Mouse (Mus musculus) heart, embryonic 16.5 days (tissue): ENCODE results near the gene Ctnnbip1. TPM values are rescaled to one million over a fixed set of nuclear protein-coding genes. Genes with fewer than 3 reads are reported as not detected.
A peak's percentile ranks its signal among the peaks of the same experiment; 100 is the strongest.

Experiments used
- ATAC-seq: fragments of 200-750 bp; cut with Nextera tagmentation; replicated peaks from 2 replicates; pipeline ENCODE4 v1.8.0; 2017; ENCODE audit warnings: moderate number of reproducible peaks; ENCODE audit not compliant: insufficient read depth, low FRiP score; ENCODE audit errors: extremely low read depth
- H3K27ac ChIP-seq: fragments of 300-500 bp; sonication (generic); 2 replicates; pipeline ENCODE4 v1.5.1; 2014; ENCODE audit warnings: mild to moderate bottlenecking, low read length, control low read depth, moderate library complexity
- H3K27me3 ChIP-seq: fragments of 300-500 bp; sonication (generic); 2 replicates; pipeline ENCODE4 v1.6.1; 2014; ENCODE audit warnings: low read length, mixed read lengths; ENCODE audit not compliant: control insufficient read depth, insufficient read depth
- H3K36me3 ChIP-seq: fragments of 300-500 bp; sonication (generic); 2 replicates; pipeline ENCODE4 v1.6.1; 2014; ENCODE audit not compliant: control insufficient read depth, insufficient read depth
- H3K4me1 ChIP-seq: fragments of 300-500 bp; sonication (generic); 2 replicates; pipeline ENCODE4 v1.6.1; 2014; ENCODE audit warnings: low read length, mixed read lengths; ENCODE audit not compliant: control insufficient read depth, insufficient read depth
- H3K4me2 ChIP-seq: fragments of 300-500 bp; sonication (generic); 2 replicates; pipeline ENCODE4 v1.6.1; 2014; ENCODE audit warnings: low read depth, mild to moderate bottlenecking, control low read depth, low read length
- H3K4me3 ChIP-seq: fragments of 300-500 bp; sonication (generic); 2 replicates; pipeline ENCODE4 v1.5.1; 2014; ENCODE audit warnings: mild to moderate bottlenecking, control low read depth, low read length
- H3K9ac ChIP-seq: fragments of 300-500 bp; sonication (generic); 2 replicates; pipeline ENCODE4 v1.6.1; 2014; ENCODE audit warnings: low read length, control low read depth
- H3K9me3 ChIP-seq: fragments of 300-500 bp; sonication (generic); replicated peaks from 2 replicates; pipeline ENCODE4 v1.6.1; 2016; ENCODE audit warnings: low read length; ENCODE audit not compliant: control insufficient read depth
- WGBS: fragments of 180-500 bp; shearing (Covaris S2); extraction: QIAGEN DNeasy Blood & Tissue Kit; methylation state at CpG from one replicate; pipeline ENCODE4 v1.1.7; 2014; 5-methylcytosine and 5-hydroxymethylcytosine counted together
- polyA plus RNA-seq: library from polyadenylated mRNA; unstranded; fragments of >200 nt; fragmentation: Nextera tagmentation; extraction: Ambion mirVana; gene quantifications from 2 replicates; pipeline ENCODE4 v1.2.1, GENCODE M21; 2015

The Ctnnbip1 gene
- polyA plus RNA-seq, 1 experiment from 2014 or later, result 28.7 TPM

DNA sequence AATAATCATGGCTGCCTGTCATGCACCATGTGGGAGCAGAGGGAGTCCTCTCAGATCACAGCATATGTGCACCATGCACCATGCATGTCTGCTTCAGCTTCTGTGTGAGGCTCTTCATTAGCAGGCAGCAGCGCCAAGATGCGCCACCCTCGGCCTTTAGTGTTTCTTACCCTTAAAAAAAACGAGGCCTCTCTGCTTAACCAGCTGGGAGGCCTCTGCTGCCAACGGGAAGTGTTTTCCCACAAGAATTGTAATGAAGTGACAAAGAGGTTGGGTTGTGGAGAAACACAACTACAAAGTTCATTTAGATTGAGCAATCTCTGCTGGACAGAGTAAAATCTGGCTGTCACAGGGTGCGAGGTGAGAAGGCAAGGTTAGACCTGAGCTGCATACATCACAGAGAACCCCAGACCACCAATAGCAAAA, 6.8 kb upstream of the Ctnnbip1 start:
- 49% methylated on average over 6 of the region's 6 CpGs for WGBS
- Histone ChIP-seq H3K4me3 (no peak overlapping the region), H3K4me1 (no peaks in the 10 kb centered on the region), H3K4me2 (no peak overlapping the region), H3K9ac (no peak overlapping the region), H3K27ac (no peak overlapping the region), H3K27me3 (no peaks in the 10 kb centered on the region), H3K36me3 (no peaks in the 10 kb centered on the region), H3K9me3 (no peaks in the 10 kb centered on the region)
- no peak for ATAC-seq

DNA sequence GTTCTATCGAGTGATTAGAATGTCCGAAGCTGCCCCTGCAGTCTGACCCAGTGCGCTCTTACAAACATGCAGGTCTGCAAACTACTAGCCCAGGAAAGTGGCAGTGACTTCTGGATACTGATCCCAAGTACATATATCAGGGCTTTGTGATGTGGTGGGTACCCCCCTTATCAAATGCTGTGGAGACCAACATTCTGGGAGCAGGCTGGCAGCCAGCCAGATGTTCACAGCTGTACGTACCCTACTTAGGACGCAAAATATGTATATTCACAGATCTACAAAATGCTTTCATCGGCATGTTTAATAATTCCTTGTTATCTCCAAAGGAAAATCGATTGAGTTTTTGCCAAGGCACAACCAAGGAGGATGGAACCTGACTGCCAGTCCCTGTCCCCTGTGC, 6.0 kb upstream of the Ctnnbip1 start:
- 69% methylated on average over 7 of the region's 7 CpGs for WGBS
- no peaks in the 10 kb centered on the region for H3K27me3 ChIP-seq
- no peaks in the 10 kb centered on the region; the same call in 1 of the 2 replicates for H3K9me3 ChIP-seq
- H3K27ac ChIP-seq, result no peak overlapping the region
- no peak for ATAC-seq
- H3K36me3 ChIP-seq, result no peaks in the 10 kb centered on the region
- no peak overlapping the region for H3K9ac ChIP-seq
- no peak overlapping the region for H3K4me3 ChIP-seq
- H3K4me1 ChIP-seq, result no peaks in the 10 kb centered on the region
- no peak overlapping the region for H3K4me2 ChIP-seq

DNA sequence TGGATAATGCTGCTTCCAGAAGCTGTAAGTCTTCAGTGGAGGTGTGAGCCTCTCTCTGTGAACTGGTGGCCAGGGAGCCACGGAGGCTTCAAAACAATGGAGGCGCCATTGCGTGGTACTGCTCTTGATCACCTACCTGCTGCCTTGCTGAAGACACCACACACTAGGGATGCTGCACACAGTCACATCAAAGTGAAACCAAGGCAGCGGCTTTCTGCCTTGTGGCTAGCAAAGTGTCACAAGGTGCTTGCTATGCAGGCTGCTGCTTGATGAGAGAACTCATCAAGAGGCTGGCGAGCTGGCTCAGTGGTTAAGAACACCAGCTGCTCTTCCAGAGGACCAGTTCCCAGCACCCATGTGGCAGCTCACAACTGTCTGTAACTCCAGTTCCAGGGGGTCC, 2.3 kb upstream of the Ctnnbip1 start:
- Histone ChIP-seq H3K27ac (no peak overlapping the region), H3K4me3 (no peak overlapping the region), H3K4me1 (peaks cover 7% of the 10 kb centered on the region; the same call in 1 of the 2 replicates), H3K9ac (no peak overlapping the region), H3K9me3 (no peaks in the 10 kb centered on the region; the same call in 1 of the 2 replicates), H3K36me3 (no peaks in the 10 kb centered on the region), H3K27me3 (no peaks in the 10 kb centered on the region), H3K4me2 (no peak overlapping the region)
- 89% methylated on average over 5 of the region's 5 CpGs for WGBS
- ATAC-seq, result no peak

DNA sequence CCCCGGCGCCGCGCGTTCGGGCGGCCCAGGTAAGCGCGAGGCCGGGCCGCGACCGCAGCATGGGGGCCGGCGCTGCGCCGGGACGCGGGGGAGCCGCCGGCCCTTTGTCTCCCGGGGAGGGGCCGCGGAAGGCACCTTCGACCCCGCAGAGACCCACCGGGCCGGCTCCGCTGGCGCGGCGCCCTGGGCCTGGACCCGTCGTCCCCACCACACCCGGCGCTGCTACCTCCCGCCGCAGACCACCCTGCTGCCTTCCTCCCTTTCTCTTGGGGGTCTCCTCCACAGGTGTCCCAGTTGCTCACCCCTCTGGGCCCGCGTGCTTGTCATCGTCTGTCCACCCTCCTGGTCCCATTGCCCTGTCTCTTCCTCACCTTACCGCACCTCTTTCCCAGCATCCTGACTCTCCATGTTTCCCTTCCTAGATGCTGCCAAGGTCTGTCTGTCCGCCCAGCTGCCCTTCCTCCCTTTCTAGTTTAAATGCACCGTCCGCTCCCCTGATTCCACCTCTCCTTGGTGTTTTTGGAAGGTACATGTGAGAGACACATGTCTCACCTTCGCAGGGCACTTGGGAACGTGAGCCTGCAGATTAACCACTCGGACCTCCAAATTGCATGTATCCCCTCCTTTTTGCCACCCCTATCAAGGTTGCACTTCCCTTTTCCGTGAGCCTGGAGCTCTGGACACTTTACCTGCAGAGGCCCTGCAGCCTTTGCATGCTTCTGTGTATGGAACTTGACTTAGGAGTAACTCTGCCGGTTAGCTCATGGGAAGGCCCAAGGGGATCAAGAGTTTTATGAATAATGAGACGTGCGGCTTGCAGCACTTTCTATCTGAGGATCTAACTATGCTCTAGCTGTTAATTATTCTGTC, 550 bp downstream of the Ctnnbip1 start:
- Histone ChIP-seq H3K27me3 (no peaks in the 10 kb centered on the region), H3K27ac (peak overlapping the region; percentile 44; the same call in 1 of the 2 replicates), H3K4me1 (peaks cover 7% of the 10 kb centered on the region; the same call in 1 of the 2 replicates), H3K36me3 (no peaks in the 10 kb centered on the region), H3K9ac (peak overlapping the region; percentile 90), H3K4me2 (peak overlapping the region; percentile 89), H3K9me3 (no peaks in the 10 kb centered on the region; the same call in 1 of the 2 replicates), H3K4me3 (peak overlapping the region; percentile 81)
- WGBS, result 4% methylated on average over 51 of the region's 52 CpGs
- no peak for ATAC-seq

DNA sequence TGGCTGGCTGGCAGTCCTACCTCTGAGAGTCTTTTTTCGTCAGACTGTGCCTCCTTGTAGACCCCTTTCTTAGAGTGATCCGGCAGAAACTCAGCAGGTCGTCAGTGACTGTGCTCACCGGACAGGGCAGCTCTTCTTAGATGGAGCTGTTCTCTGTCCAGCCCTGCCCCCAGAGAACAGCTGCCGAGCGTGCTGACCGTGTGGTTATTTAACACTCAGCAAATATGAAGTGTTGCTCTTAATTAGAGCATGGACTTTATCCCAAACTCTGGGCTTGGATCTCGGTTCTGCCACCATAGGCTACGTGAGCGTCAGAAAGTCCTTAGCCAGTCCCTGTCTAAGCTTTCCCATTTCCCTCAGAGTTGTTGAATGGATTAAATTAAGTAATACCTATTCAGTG, 3.2 kb downstream of the Ctnnbip1 start:
- ATAC-seq, result no peak
- Histone ChIP-seq H3K27ac (no peak overlapping the region), H3K4me3 (no peak overlapping the region), H3K9ac (no peak overlapping the region), H3K4me2 (no peak overlapping the region), H3K27me3 (no peaks in the 10 kb centered on the region), H3K9me3 (no peaks in the 10 kb centered on the region; the same call in 1 of the 2 replicates), H3K36me3 (no peaks in the 10 kb centered on the region), H3K4me1 (peaks cover 20% of the 10 kb centered on the region)
- WGBS, result 64% methylated on average over 10 of the region's 10 CpGs

DNA sequence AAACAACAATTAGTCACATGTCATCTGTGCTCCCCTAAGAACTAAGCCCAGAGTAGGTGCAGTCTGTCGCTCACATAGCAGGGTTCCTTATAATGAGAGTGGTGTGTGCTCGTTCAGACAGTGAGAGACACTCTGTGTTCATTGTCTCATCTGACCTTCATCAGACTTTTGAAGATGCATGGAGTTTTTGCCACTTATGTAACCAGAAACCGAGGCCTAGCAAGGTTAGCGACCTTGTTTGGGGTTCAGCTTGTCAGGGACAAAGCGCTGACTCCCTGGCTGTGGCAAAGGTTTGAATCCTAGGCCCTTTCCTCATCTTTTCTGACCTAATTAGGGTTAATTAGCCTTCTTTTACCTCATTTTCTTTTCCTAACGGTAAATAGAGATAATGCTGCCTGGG, 5.9 kb downstream of the Ctnnbip1 start:
- Histone ChIP-seq H3K9ac (no peak overlapping the region), H3K4me2 (no peak overlapping the region), H3K36me3 (no peaks in the 10 kb centered on the region), H3K27me3 (no peaks in the 10 kb centered on the region), H3K4me3 (no peak overlapping the region), H3K9me3 (no peaks in the 10 kb centered on the region), H3K4me1 (peaks cover 15% of the 10 kb centered on the region), H3K27ac (no peak overlapping the region)
- WGBS, result 89% methylated on average over 6 of the region's 6 CpGs
- ATAC-seq, result no peak

DNA sequence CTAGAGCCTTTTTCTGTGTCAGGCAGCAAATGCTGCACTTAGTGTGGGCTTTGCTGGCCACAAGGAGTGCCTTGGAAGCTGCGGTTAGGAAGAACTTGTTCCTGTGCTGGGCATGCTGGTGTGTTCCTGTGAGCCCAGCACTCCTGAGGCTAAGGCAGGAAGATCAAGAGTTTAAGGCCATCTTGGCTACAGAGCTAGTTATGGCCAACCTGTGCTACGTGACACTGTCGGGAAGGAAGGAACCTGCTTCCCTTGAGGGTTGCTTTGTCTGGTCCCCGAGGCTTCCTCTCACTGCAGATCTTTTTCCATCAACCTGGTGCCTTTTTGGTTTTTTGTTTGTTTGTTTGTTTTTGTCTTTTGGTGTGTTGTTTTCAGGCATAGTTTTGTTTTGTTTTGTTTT, 7.1 kb downstream of the Ctnnbip1 start:
- no peak overlapping the region for H3K4me2 ChIP-seq
- ATAC-seq, result no peak
- no peaks in the 10 kb centered on the region for H3K36me3 ChIP-seq
- H3K27me3 ChIP-seq, result no peaks in the 10 kb centered on the region
- H3K27ac ChIP-seq, result peak overlapping the region; percentile 63
- peaks cover 22% of the 10 kb centered on the region for H3K4me1 ChIP-seq
- 74% methylated on average over 4 of the region's 4 CpGs for WGBS
- H3K4me3 ChIP-seq, result no peak overlapping the region
- no peaks in the 10 kb centered on the region for H3K9me3 ChIP-seq
- H3K9ac ChIP-seq, result no peak overlapping the region

DNA sequence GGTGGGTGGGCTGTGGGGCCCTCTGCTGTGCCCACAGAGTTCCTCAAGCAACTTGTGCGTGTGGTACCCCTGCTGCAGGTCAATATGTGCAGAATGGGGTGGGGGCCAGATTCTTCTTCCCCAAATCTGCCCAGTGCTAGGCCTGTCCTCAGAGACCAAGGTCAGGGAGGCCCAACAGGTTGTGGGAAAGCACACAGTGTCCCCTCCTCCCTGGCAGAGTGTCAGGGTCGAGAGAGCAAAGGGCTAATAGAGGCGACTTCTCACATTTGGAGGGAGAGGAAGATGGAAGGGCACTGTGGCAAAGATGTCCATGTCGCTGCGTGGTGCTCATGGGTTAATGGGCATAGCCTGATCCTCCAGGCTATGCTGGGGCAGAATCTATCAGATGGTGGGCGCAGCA, 7.8 kb downstream of the Ctnnbip1 start:
- H3K4me2 ChIP-seq, result no peak overlapping the region

DNA sequence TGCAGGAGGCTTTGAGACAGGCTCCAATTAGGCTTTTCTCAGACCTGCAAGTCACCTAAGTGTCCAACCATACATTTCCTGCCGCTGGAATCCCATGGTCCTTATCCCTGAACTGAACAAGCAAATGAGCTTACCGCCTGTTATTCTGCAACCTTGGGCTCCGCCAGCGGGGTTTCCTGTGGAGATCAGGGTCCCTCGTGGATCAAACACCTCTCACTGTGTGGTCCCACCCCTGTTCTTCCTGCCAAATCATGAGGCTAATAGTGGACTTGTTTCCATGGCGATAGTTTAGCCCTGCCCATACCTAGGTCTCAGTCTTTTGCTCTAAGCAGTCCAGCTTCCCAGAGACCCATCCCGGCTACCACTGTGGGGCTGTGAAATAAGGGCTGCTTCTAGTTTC, 8.3 kb downstream of the Ctnnbip1 start:
- peak overlapping the region; percentile 29 for H3K27ac ChIP-seq
- ATAC-seq, result peak; percentile 45
- WGBS, result 59% methylated on average over 7 of the region's 7 CpGs
- no peaks in the 10 kb centered on the region for H3K9me3 ChIP-seq
- no peak overlapping the region for H3K9ac ChIP-seq
- no peak overlapping the region for H3K4me3 ChIP-seq
- no peaks in the 10 kb centered on the region for H3K27me3 ChIP-seq
- no peaks in the 10 kb centered on the region for H3K36me3 ChIP-seq
- no peak overlapping the region for H3K4me2 ChIP-seq
- peaks cover 22% of the 10 kb centered on the region for H3K4me1 ChIP-seq

More for the DNA sequence above, 7.8 kb downstream of the Ctnnbip1 start:
- H3K36me3 ChIP-seq, result no peaks in the 10 kb centered on the region
- peaks cover 22% of the 10 kb centered on the region for H3K4me1 ChIP-seq
- no peak overlapping the region for H3K4me3 ChIP-seq
- no peaks in the 10 kb centered on the region for H3K27me3 ChIP-seq
- WGBS, result 71% methylated on average over 6 of the region's 6 CpGs
- H3K9me3 ChIP-seq, result no peaks in the 10 kb centered on the region
- H3K27ac ChIP-seq, result peak overlapping the region; percentile 17
- peak overlapping the region; percentile 35 for H3K9ac ChIP-seq
- no peak for ATAC-seq
